Mouse (Mus musculus) small intestine, adult 2 months (tissue): Measurements from ENCODE around the gene Usp25.

Experiments used
- CTCF ChIP-seq: fragments of 200-500 bp; IDR thresholded peaks from 2 replicates; pipeline ENCODE4 v1.5.1; 2012; ENCODE audit warnings: low read depth, mild to moderate bottlenecking, control low read depth, inconsistent platforms, low read length, moderate library complexity, mixed read lengths; ENCODE audit not compliant: insufficient replicate concordance, insufficient read length; ENCODE audit errors: extremely low read depth
- POLR2A ChIP-seq: fragments of 200-500 bp; IDR thresholded peaks from 2 replicates; pipeline ENCODE4 v1.6.1; 2012; ENCODE audit warnings: low read depth, mild to moderate bottlenecking, control low read depth, inconsistent platforms, low read length, moderate library complexity

DNA sequence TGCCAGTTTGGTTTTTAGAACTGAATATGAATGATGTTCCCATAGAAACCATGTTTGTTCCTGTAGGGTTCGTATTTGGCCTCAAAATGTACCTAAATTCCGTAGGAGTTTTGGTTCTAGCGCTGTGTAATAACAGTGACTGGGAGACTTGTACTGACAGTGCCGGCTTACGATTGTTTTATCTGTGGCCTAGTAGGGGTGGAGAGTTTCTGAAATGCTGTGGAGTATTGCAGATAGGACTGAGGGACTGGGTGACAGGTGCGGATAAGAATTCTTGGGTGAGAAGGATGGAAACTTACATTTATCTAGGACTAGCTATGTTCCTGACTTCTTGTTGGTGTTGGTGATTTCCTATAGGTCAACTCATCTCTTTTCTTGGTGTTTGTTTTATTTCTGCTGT, 13.4 kb downstream of the Usp25 start:
- TF ChIP-seq CTCF (no peak), POLR2A (no peak)
